Mouse (Mus musculus) myocyte (in vitro differentiated cells): Measurements from ENCODE around the gene Hnf4a. TPM values are rescaled to one million over a fixed set of nuclear protein-coding genes. Genes with fewer than 3 reads are reported as not detected.
A peak's percentile ranks its signal among the peaks of the same experiment; 100 is the strongest.

ENCODE experiments used
- H3K27me3 ChIP-seq: one replicate; pipeline ENCODE4 v1.6.1; 2011; ENCODE audit not compliant: control insufficient read depth, insufficient read depth, insufficient read length
- H3K36me3 ChIP-seq: one replicate; pipeline ENCODE4 v1.6.1; 2011; ENCODE audit not compliant: control insufficient read depth, insufficient read depth
- H3K4me2 ChIP-seq: one replicate; pipeline ENCODE4 v1.6.1; 2011; ENCODE audit warnings: low read depth, control low read depth
- H3K4me3 ChIP-seq: one replicate; pipeline ENCODE4 v1.5.1; 2011; ENCODE audit warnings: mild to moderate bottlenecking, control low read depth, moderate library complexity
- H3K79me2 ChIP-seq: one replicate; pipeline ENCODE4 v1.6.1; 2011; ENCODE audit not compliant: control insufficient read depth, insufficient read depth
- H3ac ChIP-seq: one replicate; pipeline ENCODE4 v1.6.1; 2011; ENCODE audit not compliant: control insufficient read depth, insufficient read length
- CEBPB ChIP-seq: IDR thresholded peaks from 2 replicates; pipeline ENCODE4 v1.6.1; 2011; ENCODE audit warnings: mild to moderate bottlenecking, moderate library complexity; ENCODE audit not compliant: poor library complexity, insufficient read depth, severe bottlenecking
- E2F4 ChIP-seq: IDR thresholded peaks from one replicate; pipeline ENCODE4 v1.6.1; 2011; ENCODE audit warnings: mild to moderate bottlenecking, control low read depth, moderate library complexity; ENCODE audit not compliant: insufficient read depth
- MAX ChIP-seq: IDR thresholded peaks from one replicate; pipeline ENCODE4 v1.6.1; 2011; ENCODE audit warnings: low read depth, mild to moderate bottlenecking, control low read depth
- MYOD1 ChIP-seq, 3 experiments: IDR thresholded peaks; one replicate each; pipeline ENCODE4 v1.6.1; 2011; ENCODE audit warnings: control low read depth in 2 of 3, low read depth in 2 of 3, mild to moderate bottlenecking in 2 of 3, moderate library complexity in 1 of 3; ENCODE audit not compliant: insufficient read length in 2 of 3, control insufficient read depth in 1 of 3
- MYOG ChIP-seq, 3 experiments: IDR thresholded peaks; one replicate each; pipeline ENCODE4 v1.6.1; 2011; ENCODE audit warnings: control low read depth in 2 of 3, low read depth in 2 of 3, mild to moderate bottlenecking in 2 of 3; ENCODE audit not compliant: insufficient read length in 2 of 3, control insufficient read depth in 1 of 3, insufficient read depth in 1 of 3
- POLR2A ChIP-seq: IDR thresholded peaks from one replicate; pipeline ENCODE4 v1.6.1; 2011; ENCODE audit warnings: low read depth, mild to moderate bottlenecking, control low read depth, moderate library complexity; ENCODE audit not compliant: insufficient read length
- POLR2AphosphoS2 ChIP-seq: IDR thresholded peaks from one replicate; pipeline ENCODE4 v1.6.1; 2011; ENCODE audit warnings: low read depth, control low read depth; ENCODE audit not compliant: insufficient read length
- REST ChIP-seq: IDR thresholded peaks from one replicate; pipeline ENCODE4 v1.6.1; 2011; ENCODE audit warnings: mild to moderate bottlenecking, control low read depth, moderate library complexity; ENCODE audit not compliant: insufficient read depth, insufficient read length
- SRF ChIP-seq: IDR thresholded peaks from one replicate; pipeline ENCODE4 v1.6.1; 2011; ENCODE audit warnings: low read depth; ENCODE audit not compliant: control insufficient read depth, insufficient read length
- TCF12 ChIP-seq: IDR thresholded peaks from one replicate; pipeline ENCODE4 v1.6.1; 2011; ENCODE audit warnings: mild to moderate bottlenecking, control low read depth; ENCODE audit not compliant: poor library complexity, insufficient read depth, severe bottlenecking
- TCF3 ChIP-seq: IDR thresholded peaks from one replicate; pipeline ENCODE4 v1.6.1; 2011; ENCODE audit warnings: low read depth, control low read depth; ENCODE audit not compliant: insufficient read length
- USF1 ChIP-seq: IDR thresholded peaks from one replicate; pipeline ENCODE4 v1.6.1; 2011; ENCODE audit warnings: low read depth, mild to moderate bottlenecking, control low read depth, moderate library complexity
- polyA plus RNA-seq: library from polyadenylated mRNA; unstranded; fragments of >200 nt; fragmentation: generic; extraction: Trizol; gene quantifications from one replicate; pipeline ENCODE4 v1.2.1, GENCODE M21; 2012; ENCODE audit warnings: missing spikeins

The Hnf4a gene
- polyA plus RNA-seq, 1 experiment = not detected

- Histone ChIP-seq H3K79me2 (no peaks in the 10 kb centered on the region), H3K27me3 (no peaks in the 10 kb centered on the region), H3K4me2 (no peak overlapping the region), H3ac (no peak overlapping the region), H3K36me3 (no peaks in the 10 kb centered on the region), H3K4me3 (no peak overlapping the region)
- TF ChIP-seq USF1 (no peak), POLR2AphosphoS2 (no peak), MAX (no peak), MYOG (IDR thresholded peaks at IDR 0.05; ENCODE audit: control insufficient read depth in 1 of 3, insufficient read depth in 1 of 3, insufficient read length in 2 of 3, low read depth in 2 of 3) (no peak), POLR2A (no peak), CEBPB (no peak), MYOD1 (IDR thresholded peaks at IDR 0.05; ENCODE audit: control insufficient read depth in 1 of 3, insufficient read length in 2 of 3, low read depth in 2 of 3) (no peak), REST (no peak), E2F4 (no peak), TCF3 (no peak), TCF12 (no peak), SRF (no peak)
These were observed 88.5 kb downstream of the Hnf4a start for GRCm38 (mm10) chr2:163595119-163595518.

- Histone ChIP-seq H3K4me2 (peak overlapping the region; percentile 56), H3K27me3 (no peaks in the 10 kb centered on the region), H3K4me3 (no peak overlapping the region), H3K79me2 (no peaks in the 10 kb centered on the region), H3K36me3 (no peaks in the 10 kb centered on the region), H3ac (no peak overlapping the region)
- TF ChIP-seq USF1 (no peak), POLR2A (no peak), TCF3 (peak; percentile 44), TCF12 (peak; percentile 61), MYOG (IDR thresholded peaks at IDR 0.05; ENCODE audit: control insufficient read depth in 1 of 3, insufficient read depth in 1 of 3, insufficient read length in 2 of 3, low read depth in 2 of 3) (peak in 2 of 3 experiments; percentile 15 to 70), POLR2AphosphoS2 (no peak), MAX (no peak), SRF (peak; percentile 29), CEBPB (peak; percentile 66; the same call in 1 of the 2 replicates), E2F4 (no peak), MYOD1 (IDR thresholded peaks at IDR 0.05; ENCODE audit: control insufficient read depth in 1 of 3, insufficient read length in 2 of 3, low read depth in 2 of 3) (peak in 1 of 3 experiments; percentile 60), REST (no peak)
These were observed 89.7 kb downstream of the Hnf4a start for GRCm38 (mm10) chr2:163596057-163596872.

DNA sequence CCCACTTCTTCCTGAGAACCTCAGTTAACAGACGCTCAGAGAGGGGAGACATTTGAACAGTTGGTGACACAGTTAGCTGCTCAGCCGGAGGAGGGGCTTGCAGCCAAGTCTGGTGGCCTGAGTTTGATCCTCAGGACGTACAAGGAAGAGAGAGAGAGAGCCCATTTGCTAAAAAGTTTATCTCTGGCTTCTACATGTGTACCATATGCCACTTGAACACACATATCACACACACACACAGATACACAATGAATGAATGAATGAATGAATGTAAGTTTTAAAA is 90.2 kb downstream of the Hnf4a start:
- Histone ChIP-seq H3K36me3 (no peaks in the 10 kb centered on the region), H3K79me2 (no peaks in the 10 kb centered on the region), H3K27me3 (no peaks in the 10 kb centered on the region), H3ac (no peak overlapping the region), H3K4me2 (peak overlapping the region; percentile 56), H3K4me3 (no peak overlapping the region)
- TF ChIP-seq MYOG (IDR thresholded peaks at IDR 0.05; ENCODE audit: control insufficient read depth in 1 of 3, insufficient read depth in 1 of 3, insufficient read length in 2 of 3, low read depth in 2 of 3) (no peak), REST (no peak), MYOD1 (IDR thresholded peaks at IDR 0.05; ENCODE audit: control insufficient read depth in 1 of 3, insufficient read length in 2 of 3, low read depth in 2 of 3) (no peak), MAX (no peak), E2F4 (no peak), USF1 (no peak), CEBPB (no peak), TCF3 (no peak), SRF (no peak), POLR2AphosphoS2 (no peak), POLR2A (no peak), TCF12 (no peak)

GRCm38 (mm10) chr2:163597661-163598060 is 91.1 kb downstream of the Hnf4a start:
- Histone ChIP-seq H3K79me2 (peaks cover 3% of the 10 kb centered on the region), H3ac (no peak overlapping the region), H3K4me3 (no peak overlapping the region), H3K27me3 (no peaks in the 10 kb centered on the region), H3K36me3 (no peaks in the 10 kb centered on the region), H3K4me2 (no peak overlapping the region)
- TF ChIP-seq USF1 (peak; percentile 66), MYOD1 (IDR thresholded peaks at IDR 0.05; ENCODE audit: control insufficient read depth in 1 of 3, insufficient read length in 2 of 3, low read depth in 2 of 3) (no peak)

- TF ChIP-seq E2F4 (no peak), MAX (no peak), CEBPB (no peak), USF1 (no peak), REST (no peak)
- Histone ChIP-seq H3K4me3 (no peak overlapping the region), H3K4me2 (no peak overlapping the region), H3ac (no peak overlapping the region), H3K27me3 (no peaks in the 10 kb centered on the region), H3K36me3 (no peaks in the 10 kb centered on the region), H3K79me2 (peaks cover 16% of the 10 kb centered on the region)
These were observed 92.6 kb downstream of the Hnf4a start for GRCm38 (mm10) chr2:163599226-163599625.
